Mouse (Mus musculus) lung, postnatal 0 days (tissue): ENCODE data around the gene Tsc22d4.

ENCODE experiments used
- CTCF ChIP-seq: IDR thresholded peaks from 2 replicates; pipeline ENCODE4 v1.5.1; 2016; ENCODE audit warnings: antibody characterized with exemption, mild to moderate bottlenecking
- EP300 ChIP-seq: IDR thresholded peaks from 2 replicates; pipeline ENCODE4 v1.6.1; 2016; ENCODE audit warnings: antibody characterized with exemption, mild to moderate bottlenecking, control low read depth

GRCm38 (mm10) chr5:137784546-137784945, 39.0 kb downstream of the Tsc22d4 start:
- TF ChIP-seq CTCF, result no peak
- no peak for TF ChIP-seq EP300
